Mouse (Mus musculus) neural tube, embryonic 13.5 days (tissue): Measurements from ENCODE around the gene Sipa1l1. TPM values are rescaled to one million over a fixed set of nuclear protein-coding genes. Genes with fewer than 3 reads are reported as not detected.

Experiments used
- ATAC-seq: fragments of 200-750 bp; cut with Nextera tagmentation; 2 replicates; pipeline ENCODE4 v1.8.0; 2017; ENCODE audit warnings: low read depth, mild to moderate bottlenecking, moderate TSS enrichment, moderate library complexity
- H3K27ac ChIP-seq: fragments of 300-500 bp; sonication (generic); replicated peaks from 2 replicates; pipeline ENCODE4 v1.5.1; 2015; ENCODE audit warnings: moderate library complexity, mild to moderate bottlenecking, inconsistent platforms
- H3K27me3 ChIP-seq: fragments of 300-500 bp; sonication (generic); 2 replicates; pipeline ENCODE4 v1.6.1; 2015; ENCODE audit warnings: mild to moderate bottlenecking, inconsistent platforms
- H3K36me3 ChIP-seq: fragments of 300-500 bp; sonication (generic); 2 replicates; pipeline ENCODE4 v1.6.1; 2015; ENCODE audit warnings: mild to moderate bottlenecking, inconsistent platforms
- H3K4me1 ChIP-seq: fragments of 300-500 bp; sonication (generic); replicated peaks from 2 replicates; pipeline ENCODE4 v1.6.1; 2015; ENCODE audit warnings: inconsistent platforms
- H3K4me2 ChIP-seq: fragments of 300-500 bp; sonication (generic); 2 replicates; pipeline ENCODE4 v1.6.1; 2015; ENCODE audit warnings: inconsistent platforms, mild to moderate bottlenecking, moderate library complexity
- H3K4me3 ChIP-seq: fragments of 300-500 bp; sonication (generic); 2 replicates; pipeline ENCODE4 v1.5.1; 2015; ENCODE audit warnings: mild to moderate bottlenecking, inconsistent platforms
- H3K9ac ChIP-seq: fragments of 300-500 bp; sonication (generic); 2 replicates; pipeline ENCODE4 v1.6.1; 2015; ENCODE audit warnings: moderate library complexity, mild to moderate bottlenecking, inconsistent platforms
- H3K9me3 ChIP-seq: fragments of 300-500 bp; sonication (generic); 2 replicates; pipeline ENCODE4 v1.6.1; 2016; ENCODE audit warnings: inconsistent platforms
- WGBS: fragments of 180-500 bp; shearing (Covaris S2); methylation state at CpG from one replicate; pipeline ENCODE4 v1.1.7; 2015; 5-methylcytosine and 5-hydroxymethylcytosine counted together
- polyA plus RNA-seq: library from polyadenylated mRNA; unstranded; fragments of >200 nt; fragmentation: Nextera tagmentation; extraction: Ambion mirVana; gene quantifications from 2 replicates; pipeline ENCODE4 v1.2.1, GENCODE M21; 2015

Gene Sipa1l1
- polyA plus RNA-seq, 1 experiment from 2014 or later: 11.6 TPM

GRCm38 (mm10) chr12:82186740-82187139 is 17.6 kb downstream of the Sipa1l1 start:
- H3K36me3 ChIP-seq: no peaks in the 10 kb centered on the region
- no peak overlapping the region for H3K4me3 ChIP-seq
- H3K9me3 ChIP-seq: peaks cover 3% of the 10 kb centered on the region; the same call in 1 of the 2 replicates
- WGBS: 85% methylated on average over 3 of the region's 3 CpGs
- H3K4me1 ChIP-seq: peaks cover 19% of the 10 kb centered on the region; the same call in 1 of the 2 replicates
- no peaks in the 10 kb centered on the region for H3K27me3 ChIP-seq
- ATAC-seq: no peak
- H3K27ac ChIP-seq: no peak overlapping the region
- H3K4me2 ChIP-seq: no peak overlapping the region
- no peak overlapping the region for H3K9ac ChIP-seq

DNA sequence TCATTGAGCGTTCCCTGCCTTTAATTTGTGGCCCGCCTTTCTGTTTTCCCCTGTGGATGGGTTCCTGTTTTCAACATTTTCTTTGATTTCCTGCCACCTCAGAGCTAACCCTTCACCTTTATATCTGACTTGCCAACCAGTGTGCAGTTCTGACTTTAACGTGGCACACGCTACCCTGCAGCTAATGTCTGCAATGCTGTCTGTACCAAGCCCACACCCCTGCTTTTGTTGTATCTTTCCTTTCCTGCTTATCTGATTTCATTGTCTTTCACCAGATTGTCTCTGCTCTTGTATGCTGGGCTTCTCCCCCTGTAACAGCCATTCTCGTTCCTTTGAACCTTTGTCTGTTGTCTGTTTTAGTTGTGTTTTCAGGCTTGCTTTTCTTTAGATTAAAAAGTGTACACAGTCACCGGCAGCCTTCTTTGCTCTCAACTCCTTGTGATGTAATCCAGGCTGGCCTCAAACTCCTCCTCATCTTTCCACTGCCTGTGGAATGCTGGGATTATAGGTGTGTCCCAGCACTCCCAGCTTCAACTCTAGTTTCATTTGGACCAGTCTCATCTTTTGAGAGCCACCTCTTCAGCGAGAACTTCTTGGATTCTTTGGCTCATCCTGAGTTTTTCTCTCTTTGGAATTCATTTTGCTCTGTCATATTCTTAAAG is 18.2 kb downstream of the Sipa1l1 start:
- Histone ChIP-seq H3K36me3 (no peaks in the 10 kb centered on the region), H3K4me2 (no peak overlapping the region), H3K27ac (no peak overlapping the region), H3K27me3 (no peaks in the 10 kb centered on the region), H3K4me3 (no peak overlapping the region), H3K4me1 (peaks cover 19% of the 10 kb centered on the region; the same call in 1 of the 2 replicates), H3K9ac (no peak overlapping the region), H3K9me3 (peaks cover 3% of the 10 kb centered on the region; the same call in 1 of the 2 replicates)
- no peak for ATAC-seq
- 74% methylated on average over 7 of the region's 7 CpGs for WGBS

DNA sequence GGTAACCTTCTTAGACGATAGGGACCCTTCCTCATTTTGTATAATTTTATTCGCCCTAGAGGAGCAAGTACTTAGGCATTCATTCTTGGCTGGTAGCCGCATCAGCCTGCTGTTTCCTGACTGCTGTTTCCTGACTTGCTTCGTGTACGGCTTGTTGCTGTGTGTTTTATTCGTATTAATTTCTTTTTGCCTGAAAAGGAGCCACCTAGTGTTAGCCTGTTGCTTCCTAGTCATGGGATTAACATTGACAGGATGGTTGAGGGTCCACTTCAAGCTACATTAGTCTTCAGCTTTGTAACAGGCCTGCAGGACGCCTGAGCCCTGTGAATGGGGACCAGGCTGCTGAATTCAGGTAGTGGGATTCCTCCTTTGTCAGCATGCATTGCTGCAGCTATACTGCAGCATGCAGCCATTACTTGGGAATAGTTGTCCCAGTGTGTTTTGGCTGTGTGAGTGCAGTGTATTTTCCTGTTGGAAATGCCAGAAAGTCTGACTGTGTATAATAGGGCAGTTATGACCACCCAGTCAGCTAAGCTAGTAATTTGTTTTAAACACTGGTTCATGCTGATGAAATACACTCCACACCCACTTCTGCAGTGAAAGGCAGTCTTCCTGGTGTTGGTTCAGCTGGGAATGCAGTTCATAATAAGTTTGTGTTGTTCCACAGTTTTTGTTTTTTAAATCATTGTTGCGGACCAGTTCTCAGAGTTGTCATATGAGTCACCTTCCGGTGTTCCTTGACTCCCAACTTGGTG is 19.4 kb downstream of the Sipa1l1 start:
- peaks cover 22% of the 10 kb centered on the region for H3K4me1 ChIP-seq
- no peak overlapping the region for H3K4me2 ChIP-seq
- 72% methylated on average over 9 of the region's 9 CpGs for WGBS
- H3K27me3 ChIP-seq: no peaks in the 10 kb centered on the region
- H3K4me3 ChIP-seq: no peak overlapping the region
- no peaks in the 10 kb centered on the region for H3K36me3 ChIP-seq
- no peaks in the 10 kb centered on the region for H3K9me3 ChIP-seq
- ATAC-seq: no peak
- H3K9ac ChIP-seq: no peak overlapping the region
- no peak overlapping the region for H3K27ac ChIP-seq

- Histone ChIP-seq H3K4me3 (no peak overlapping the region), H3K9ac (no peak overlapping the region), H3K4me2 (no peak overlapping the region), H3K36me3 (no peaks in the 10 kb centered on the region), H3K27me3 (no peaks in the 10 kb centered on the region), H3K9me3 (no peaks in the 10 kb centered on the region), H3K4me1 (peaks cover 22% of the 10 kb centered on the region), H3K27ac (no peak overlapping the region)
- ATAC-seq: no peak
- 53% methylated on average over 6 of the region's 6 CpGs for WGBS
Measured at GRCm38 (mm10) chr12:82189076-82189675, 20.1 kb downstream of the Sipa1l1 start.

- H3K4me3 ChIP-seq: no peak overlapping the region
- H3K27me3 ChIP-seq: no peaks in the 10 kb centered on the region
- ATAC-seq: no peak
- no peak overlapping the region for H3K27ac ChIP-seq
- H3K4me1 ChIP-seq: peaks cover 22% of the 10 kb centered on the region
- no peaks in the 10 kb centered on the region for H3K36me3 ChIP-seq
- no peak overlapping the region for H3K4me2 ChIP-seq
- no peaks in the 10 kb centered on the region for H3K9me3 ChIP-seq
- H3K9ac ChIP-seq: no peak overlapping the region
- 94% methylated on average over 16 of the region's 16 CpGs for WGBS
Measured at GRCm38 (mm10) chr12:82189715-82190581, 20.8 kb downstream of the Sipa1l1 start.

DNA sequence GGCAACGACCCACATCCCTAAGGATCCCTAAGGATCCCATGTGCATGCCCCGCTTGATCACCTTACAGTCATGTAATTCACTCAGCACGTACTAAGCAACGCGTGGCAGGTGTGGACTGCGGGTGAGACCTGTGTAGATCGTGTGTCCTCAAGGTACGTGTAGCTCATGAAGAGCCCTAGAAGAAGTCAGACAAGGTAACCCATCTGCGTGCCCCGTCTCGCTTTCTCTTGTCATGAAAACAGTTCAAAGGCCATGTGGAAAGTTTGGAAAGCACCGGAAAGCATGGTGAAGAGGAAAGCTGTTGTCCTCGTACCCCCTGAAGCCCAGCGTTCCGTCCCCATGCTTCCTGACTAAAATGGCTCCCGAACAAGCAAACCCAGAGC is 21.5 kb downstream of the Sipa1l1 start:
- WGBS: 92% methylated on average over 16 of the region's 16 CpGs
- H3K27me3 ChIP-seq: no peaks in the 10 kb centered on the region
- ATAC-seq: no peak
- no peak overlapping the region for H3K4me3 ChIP-seq
- H3K27ac ChIP-seq: no peak overlapping the region
- H3K4me2 ChIP-seq: no peak overlapping the region
- H3K9ac ChIP-seq: no peak overlapping the region
- H3K9me3 ChIP-seq: no peaks in the 10 kb centered on the region
- no peaks in the 10 kb centered on the region for H3K36me3 ChIP-seq
- peaks cover 22% of the 10 kb centered on the region for H3K4me1 ChIP-seq

GRCm38 (mm10) chr12:82191686-82192085 is 22.6 kb downstream of the Sipa1l1 start:
- Histone ChIP-seq H3K9ac (no peak overlapping the region), H3K4me1 (peaks cover 29% of the 10 kb centered on the region), H3K4me3 (no peak overlapping the region), H3K27me3 (no peaks in the 10 kb centered on the region), H3K27ac (no peak overlapping the region), H3K36me3 (no peaks in the 10 kb centered on the region), H3K4me2 (no peak overlapping the region), H3K9me3 (no peaks in the 10 kb centered on the region)
- WGBS: 87% methylated on average over 5 of the region's 5 CpGs
- no peak for ATAC-seq

- Histone ChIP-seq H3K9ac (no peak overlapping the region), H3K27me3 (no peaks in the 10 kb centered on the region), H3K4me2 (no peak overlapping the region), H3K4me3 (no peak overlapping the region), H3K27ac (no peak overlapping the region), H3K36me3 (no peaks in the 10 kb centered on the region), H3K4me1 (peaks cover 35% of the 10 kb centered on the region), H3K9me3 (no peaks in the 10 kb centered on the region)
- no peak for ATAC-seq
- WGBS: 79% methylated on average over 4 of the region's 4 CpGs
Measured at GRCm38 (mm10) chr12:82192641-82193054, 23.5 kb downstream of the Sipa1l1 start.

DNA sequence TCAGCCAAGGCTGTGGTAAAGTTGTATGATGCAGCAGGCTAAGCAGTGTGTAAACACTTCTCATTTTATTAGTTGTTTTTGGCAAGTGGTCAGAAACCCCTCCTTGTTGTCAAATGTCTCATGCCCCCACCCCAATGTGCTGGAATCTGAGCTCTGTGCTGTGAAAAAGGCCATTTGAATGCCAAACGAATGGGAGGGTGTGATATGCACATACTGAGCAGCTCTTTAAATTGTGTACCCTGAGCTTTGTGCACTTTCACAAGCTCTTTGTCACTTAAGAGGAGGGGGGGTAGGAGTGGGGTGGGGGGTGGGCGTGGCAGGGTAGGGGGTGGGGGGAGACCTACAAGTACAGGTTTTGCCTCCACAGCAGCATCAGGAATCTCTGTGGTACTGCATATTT is 24.4 kb downstream of the Sipa1l1 start:
- Histone ChIP-seq H3K4me3 (no peak overlapping the region), H3K27ac (no peak overlapping the region), H3K9ac (no peak overlapping the region), H3K4me1 (peaks cover 28% of the 10 kb centered on the region), H3K9me3 (no peaks in the 10 kb centered on the region), H3K36me3 (no peaks in the 10 kb centered on the region), H3K4me2 (no peak overlapping the region), H3K27me3 (no peaks in the 10 kb centered on the region)
- WGBS: 62% methylated on average over 2 of the region's 2 CpGs
- ATAC-seq: no peak

DNA sequence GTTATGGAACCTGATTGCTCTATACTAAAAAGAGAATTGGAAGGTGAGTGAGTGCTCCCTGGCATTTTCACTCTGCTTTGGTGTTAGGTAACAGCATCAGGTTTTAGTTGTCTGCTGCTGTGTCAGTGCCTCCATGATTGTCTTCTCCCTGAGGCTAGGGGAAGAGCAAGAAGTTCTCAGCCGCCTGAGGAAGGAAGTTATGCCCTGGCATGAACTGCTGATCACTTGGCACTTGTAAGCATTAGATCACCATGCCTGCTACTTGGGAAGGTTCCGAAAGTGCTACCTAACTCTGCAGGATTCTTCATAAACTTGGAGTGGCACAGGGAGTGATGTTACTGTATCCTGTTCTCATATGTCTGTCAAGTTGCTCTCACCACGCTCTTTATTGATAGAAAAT is 25.8 kb downstream of the Sipa1l1 start:
- no peak overlapping the region for H3K4me3 ChIP-seq
- no peak overlapping the region for H3K4me2 ChIP-seq
- no peak overlapping the region for H3K9ac ChIP-seq
- no peak overlapping the region for H3K27ac ChIP-seq
- no peaks in the 10 kb centered on the region for H3K9me3 ChIP-seq
- ATAC-seq: no peak
- H3K36me3 ChIP-seq: no peaks in the 10 kb centered on the region
- WGBS: 88% methylated on average over 3 of the region's 3 CpGs
- no peaks in the 10 kb centered on the region for H3K27me3 ChIP-seq
- H3K4me1 ChIP-seq: peaks cover 17% of the 10 kb centered on the region

GRCm38 (mm10) chr12:82196213-82196612 is 27.1 kb downstream of the Sipa1l1 start:
- H3K27ac ChIP-seq: no peak overlapping the region
- no peaks in the 10 kb centered on the region for H3K36me3 ChIP-seq
- H3K4me2 ChIP-seq: no peak overlapping the region
- H3K9ac ChIP-seq: no peak overlapping the region
- no peak overlapping the region for H3K4me3 ChIP-seq
- no peak for ATAC-seq
- no peaks in the 10 kb centered on the region for H3K9me3 ChIP-seq
- no peaks in the 10 kb centered on the region for H3K27me3 ChIP-seq
- peaks cover 17% of the 10 kb centered on the region for H3K4me1 ChIP-seq
- 93% methylated on average over 2 of the region's 2 CpGs for WGBS
